Mouse (Mus musculus) thymus, adult 2 months (tissue): ENCODE measurements around the gene Rrp12.

Source experiments
- CTCF ChIP-seq: fragments of 200-500 bp; IDR thresholded peaks from 2 replicates; pipeline ENCODE4 v1.5.1; 2012; ENCODE audit warnings: mild to moderate bottlenecking, control low read depth, low read length, moderate library complexity, borderline replicate concordance; ENCODE audit not compliant: control insufficient read depth, poor library complexity, insufficient read depth; ENCODE audit errors: extremely low read depth
- POLR2A ChIP-seq: fragments of 200-500 bp; IDR thresholded peaks from 2 replicates; pipeline ENCODE4 v1.6.1; 2012; ENCODE audit warnings: mild to moderate bottlenecking, low read length, control low read depth, moderate library complexity; ENCODE audit not compliant: control insufficient read depth, poor library complexity, insufficient read depth; ENCODE audit errors: extremely low read depth

DNA sequence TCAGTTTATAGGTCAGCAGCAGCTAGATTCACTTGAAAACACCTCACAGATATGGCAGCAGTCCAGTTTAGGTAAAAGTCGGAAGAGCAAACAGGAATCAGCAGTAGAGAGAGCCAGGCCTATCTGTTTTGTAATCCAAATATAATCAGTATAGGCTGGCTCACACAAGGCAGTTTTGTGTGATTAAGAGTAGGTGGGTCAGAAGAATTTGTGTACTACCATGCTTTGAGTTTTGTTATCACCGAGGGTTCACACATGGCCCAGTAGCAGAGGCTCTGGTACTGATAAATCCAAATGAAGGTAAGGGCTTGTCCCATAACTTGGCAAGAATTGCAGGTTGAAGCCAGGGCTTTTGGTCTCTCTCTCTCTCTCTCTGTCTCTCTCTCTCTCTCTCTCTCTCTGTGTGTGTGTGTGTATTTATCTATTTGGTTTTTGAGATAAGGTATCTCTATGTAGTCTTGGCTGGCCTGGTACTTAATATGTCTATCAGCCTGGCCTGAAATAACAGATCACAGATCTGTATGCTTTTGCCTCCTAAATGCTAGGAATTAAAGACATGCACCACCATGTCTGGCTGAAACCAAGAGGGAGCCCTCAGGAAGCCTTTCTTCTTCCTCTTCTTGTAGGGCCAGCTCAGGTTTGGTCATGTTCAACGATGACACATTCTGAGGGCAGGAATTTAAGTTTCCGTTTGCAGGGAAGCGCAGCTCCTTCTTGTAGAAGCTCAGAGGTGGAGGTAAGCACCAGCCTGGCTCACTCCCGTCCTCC, 10.5 kb upstream of the Rrp12 start:
- TF ChIP-seq CTCF: no peak
- no peak for TF ChIP-seq POLR2A
